Mouse (Mus musculus) liver, embryonic 16.5 days (tissue): ENCODE measurements around the gene Eif4h. TPM values are rescaled to one million over a fixed set of nuclear protein-coding genes. Genes with fewer than 3 reads are reported as not detected.

Experiments used
- ATAC-seq: fragments of 200-750 bp; cut with Nextera tagmentation; 2 replicates; pipeline ENCODE4 v1.8.0; 2017; ENCODE audit warnings: low read depth, mild to moderate bottlenecking, moderate number of reproducible peaks, moderate library complexity
- H3K27ac ChIP-seq: fragments of 300-500 bp; sonication (generic); 2 replicates; pipeline ENCODE4 v1.5.1; 2014; ENCODE audit warnings: mild to moderate bottlenecking, low read length
- H3K27me3 ChIP-seq: fragments of 300-500 bp; sonication (generic); 2 replicates; pipeline ENCODE4 v1.6.1; 2014; ENCODE audit warnings: low read depth, low read length, mixed read lengths; ENCODE audit not compliant: control insufficient read depth, insufficient read depth
- H3K36me3 ChIP-seq: fragments of 300-500 bp; sonication (generic); 2 replicates; pipeline ENCODE4 v1.6.1; 2014; ENCODE audit warnings: mild to moderate bottlenecking; ENCODE audit not compliant: control insufficient read depth, insufficient read depth
- H3K4me1 ChIP-seq: fragments of 300-500 bp; sonication (generic); 2 replicates; pipeline ENCODE4 v1.6.1; 2014; ENCODE audit warnings: low read depth, low read length, mixed read lengths; ENCODE audit not compliant: control insufficient read depth
- H3K4me2 ChIP-seq: fragments of 300-500 bp; sonication (generic); 2 replicates; pipeline ENCODE4 v1.6.1; 2014; ENCODE audit warnings: low read depth, low read length, mixed read lengths
- H3K4me3 ChIP-seq: fragments of 300-500 bp; sonication (generic); 2 replicates; pipeline ENCODE4 v1.5.1; 2014; ENCODE audit warnings: low read depth, mild to moderate bottlenecking, low read length
- H3K9ac ChIP-seq: fragments of 300-500 bp; sonication (generic); 2 replicates; pipeline ENCODE4 v1.6.1; 2014; ENCODE audit warnings: low read depth, low read length
- H3K9me3 ChIP-seq: fragments of 300-500 bp; sonication (generic); replicated peaks from 2 replicates; pipeline ENCODE4 v1.6.1; 2016; ENCODE audit warnings: low read length; ENCODE audit not compliant: control insufficient read depth
- WGBS: fragments of 180-500 bp; shearing (Covaris S2); extraction: QIAGEN DNeasy Blood & Tissue Kit; methylation state at CpG from one replicate; pipeline ENCODE4 v1.1.7; 2014; ENCODE audit not compliant: insufficient replicate concordance; 5-methylcytosine and 5-hydroxymethylcytosine counted together
- polyA plus RNA-seq: library from polyadenylated mRNA; unstranded; fragments of >200 nt; fragmentation: Nextera tagmentation; extraction: Ambion mirVana; gene quantifications from 2 replicates; pipeline ENCODE4 v1.2.1, GENCODE M21; 2015

Eif4h gene
- polyA plus RNA-seq, 1 experiment from 2014 or later: 167 TPM

DNA sequence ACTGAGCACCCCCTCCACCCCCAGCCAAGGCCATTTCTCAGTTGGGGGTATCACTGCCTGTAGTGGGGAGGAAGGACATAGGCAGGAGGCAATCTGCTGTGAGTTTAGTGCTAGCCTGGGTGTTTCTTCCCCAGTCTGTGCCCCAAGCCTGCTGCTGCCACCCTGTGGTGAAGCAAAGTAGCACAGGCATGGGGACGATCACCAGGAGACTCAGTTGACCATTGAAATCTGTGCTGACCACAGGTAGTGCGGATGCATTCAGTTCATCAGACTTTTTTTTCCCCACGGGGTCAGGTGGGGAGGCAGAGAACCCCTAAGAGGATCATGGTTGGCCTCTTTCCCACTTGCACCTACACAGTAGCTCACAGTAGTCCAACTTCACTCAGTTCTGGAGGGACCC, 22.2 kb downstream of the Eif4h start:
- H3K4me1 ChIP-seq: no peaks in the 10 kb centered on the region; the same call in 1 of the 2 replicates
- no peak overlapping the region for H3K4me3 ChIP-seq
- peak; percentile 49 for ATAC-seq
- H3K27me3 ChIP-seq: no peaks in the 10 kb centered on the region
- no peak overlapping the region for H3K27ac ChIP-seq
- WGBS: 26% methylated on average over 3 of the region's 3 CpGs
- H3K4me2 ChIP-seq: no peak overlapping the region
- H3K36me3 ChIP-seq: peaks cover 31% of the 10 kb centered on the region
- no peak overlapping the region for H3K9ac ChIP-seq
- no peaks in the 10 kb centered on the region for H3K9me3 ChIP-seq

GRCm38 (mm10) chr5:134615780-134616179, 23.5 kb downstream of the Eif4h start:
- WGBS: 61% methylated on average over 4 of the region's 4 CpGs
- ATAC-seq: no peak
- H3K36me3 ChIP-seq: peaks cover 18% of the 10 kb centered on the region

DNA sequence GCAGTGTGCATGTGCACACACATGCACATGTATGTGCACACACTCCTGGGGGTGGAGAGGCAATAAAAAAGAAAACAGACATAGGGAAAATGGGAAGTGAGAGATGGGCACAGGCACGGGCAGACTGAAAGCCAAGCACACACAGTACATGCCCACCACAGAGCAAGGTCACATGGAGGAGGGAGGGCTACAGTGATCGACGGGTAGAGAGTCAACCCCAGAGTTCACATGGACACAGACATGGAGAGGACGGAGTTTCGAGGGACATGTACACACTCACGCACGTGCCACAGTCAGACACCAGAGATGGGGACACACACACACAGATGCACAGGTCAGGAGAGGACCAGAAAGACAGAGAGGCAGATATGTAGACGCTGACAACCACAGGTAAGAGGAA, 23.9 kb downstream of the Eif4h start:
- H3K9ac ChIP-seq: no peak overlapping the region
- no peak overlapping the region for H3K27ac ChIP-seq
- H3K9me3 ChIP-seq: no peaks in the 10 kb centered on the region
- H3K36me3 ChIP-seq: peaks cover 16% of the 10 kb centered on the region
- no peaks in the 10 kb centered on the region; the same call in 1 of the 2 replicates for H3K4me1 ChIP-seq
- ATAC-seq: no peak
- no peaks in the 10 kb centered on the region for H3K27me3 ChIP-seq
- H3K4me3 ChIP-seq: no peak overlapping the region
- 66% methylated on average over 8 of the region's 8 CpGs for WGBS
- no peak overlapping the region for H3K4me2 ChIP-seq

More at GRCm38 (mm10) chr5:134615780-134616179, 23.5 kb downstream of the Eif4h start:
- Histone ChIP-seq H3K9ac (no peak overlapping the region), H3K4me3 (no peak overlapping the region), H3K4me1 (no peaks in the 10 kb centered on the region; the same call in 1 of the 2 replicates), H3K9me3 (no peaks in the 10 kb centered on the region), H3K27me3 (no peaks in the 10 kb centered on the region), H3K27ac (no peak overlapping the region), H3K4me2 (no peak overlapping the region)

GRCm38 (mm10) chr5:134614802-134615201, 24.5 kb downstream of the Eif4h start, which contains the start of gene Lat2:
Lat2 (minus strand) TSS chr5:134615025.
- no peaks in the 10 kb centered on the region; the same call in 1 of the 2 replicates for H3K4me1 ChIP-seq
- WGBS: 60% methylated on average over 7 of the region's 7 CpGs

DNA sequence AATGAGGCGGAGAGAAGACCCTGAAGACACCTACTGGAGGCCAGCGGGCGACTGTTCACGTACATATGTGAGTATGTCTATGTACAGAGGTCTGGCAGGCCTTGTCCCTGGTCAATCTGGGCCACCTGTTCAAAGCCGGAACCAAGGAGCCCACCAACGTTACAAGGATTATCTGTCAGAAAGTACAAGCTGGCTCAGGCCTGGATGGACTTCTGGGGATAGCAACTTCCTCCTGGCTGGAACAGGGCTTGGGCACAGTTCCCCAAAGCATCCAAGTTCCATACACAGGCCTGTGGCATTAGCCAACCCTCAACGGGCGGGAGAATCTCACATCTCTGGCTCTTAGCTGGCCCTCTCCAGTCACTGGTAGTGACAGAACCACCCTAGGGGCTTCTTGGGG, 25.0 kb downstream of the Eif4h start:
- no peak overlapping the region for H3K4me3 ChIP-seq
- H3K4me1 ChIP-seq: no peaks in the 10 kb centered on the region; the same call in 1 of the 2 replicates
- no peak overlapping the region for H3K27ac ChIP-seq
- no peak overlapping the region for H3K9ac ChIP-seq
- ATAC-seq: no peak
- H3K27me3 ChIP-seq: no peaks in the 10 kb centered on the region
- peaks cover 6% of the 10 kb centered on the region for H3K36me3 ChIP-seq
- WGBS: 79% methylated on average over 8 of the region's 8 CpGs
- no peaks in the 10 kb centered on the region for H3K9me3 ChIP-seq
- H3K4me2 ChIP-seq: no peak overlapping the region

More at GRCm38 (mm10) chr5:134614802-134615201, 24.5 kb downstream of the Eif4h start, which contains the start of gene Lat2:
- Histone ChIP-seq H3K27me3 (no peaks in the 10 kb centered on the region), H3K27ac (no peak within 1 kb of the TSS), H3K9me3 (no peaks in the 10 kb centered on the region), H3K36me3 (peaks cover 11% of the 10 kb centered on the region), H3K9ac (no peak within 1 kb of the TSS), H3K4me2 (no peak within 1 kb of the TSS), H3K4me3 (no peak within 1 kb of the TSS)
- no peak for ATAC-seq

DNA sequence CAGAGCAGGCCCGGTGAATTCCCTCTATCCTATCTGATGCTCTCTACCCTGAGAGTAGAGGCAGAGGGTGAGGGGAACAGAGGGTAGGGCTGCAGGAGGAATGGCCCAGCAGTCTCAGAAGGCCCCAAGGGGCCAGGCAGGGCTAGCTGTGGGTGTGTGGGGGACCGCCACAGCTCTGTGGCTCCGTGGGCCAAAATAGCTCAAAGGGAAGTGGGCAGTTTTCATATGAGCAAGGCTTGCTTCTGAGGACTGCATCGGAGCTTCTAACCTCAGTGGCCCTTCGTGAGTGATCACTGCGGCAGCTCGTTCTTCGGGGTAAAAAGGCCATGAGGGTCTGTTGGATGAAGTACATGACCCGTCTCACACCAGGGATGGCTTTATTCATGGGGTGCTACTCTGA, 25.6 kb downstream of the Eif4h start:
- Histone ChIP-seq H3K4me1 (no peaks in the 10 kb centered on the region; the same call in 1 of the 2 replicates), H3K36me3 (peaks cover 2% of the 10 kb centered on the region; the same call in 1 of the 2 replicates), H3K4me3 (no peak overlapping the region), H3K9me3 (no peaks in the 10 kb centered on the region), H3K27me3 (no peaks in the 10 kb centered on the region), H3K27ac (no peak overlapping the region), H3K9ac (no peak overlapping the region), H3K4me2 (no peak overlapping the region)
- 56% methylated on average over 9 of the region's 9 CpGs for WGBS
- no peak for ATAC-seq

DNA sequence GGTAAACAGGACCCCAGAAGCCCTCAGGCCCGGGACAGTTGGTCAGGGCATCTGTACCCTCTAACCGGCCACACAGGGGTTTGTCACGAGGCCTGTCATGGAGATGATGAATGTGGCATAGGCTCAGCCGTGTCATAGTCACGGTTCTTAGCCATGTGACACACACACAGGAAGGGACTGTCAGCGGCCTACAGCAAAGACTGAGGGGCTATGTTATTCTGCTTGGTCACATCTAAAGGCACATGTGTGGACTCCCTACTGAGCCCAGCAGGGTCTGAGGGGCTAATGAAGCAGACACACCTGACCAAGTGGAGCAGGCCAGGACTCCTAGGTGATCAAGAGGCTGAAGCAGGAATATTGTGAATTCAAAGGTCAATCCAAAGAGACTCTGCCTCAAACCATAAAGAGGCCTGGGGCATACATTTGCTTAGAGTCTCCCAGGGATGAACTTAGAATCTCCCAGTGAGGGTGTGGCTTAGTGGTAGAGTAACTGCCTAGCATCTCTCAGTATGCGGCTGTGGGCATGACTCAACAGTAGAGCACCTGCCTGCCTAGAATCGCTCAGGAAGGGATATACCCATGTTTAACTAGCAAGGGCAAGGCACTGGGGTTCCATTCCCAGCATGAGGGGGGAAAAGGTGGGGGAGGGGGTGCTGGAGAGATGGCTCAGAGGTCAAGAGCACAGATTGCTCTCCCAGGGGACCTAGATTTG, 27.3 kb downstream of the Eif4h start:
- H3K9me3 ChIP-seq: no peaks in the 10 kb centered on the region
- no peak overlapping the region for H3K9ac ChIP-seq
- H3K27ac ChIP-seq: no peak overlapping the region
- H3K4me2 ChIP-seq: no peak overlapping the region
- WGBS: 22% methylated on average over 8 of the region's 8 CpGs
- no peaks in the 10 kb centered on the region; the same call in none of the 2 replicates for H3K4me1 ChIP-seq
- no peak for ATAC-seq
- no peak overlapping the region for H3K4me3 ChIP-seq
- H3K36me3 ChIP-seq: no peaks in the 10 kb centered on the region
- no peaks in the 10 kb centered on the region for H3K27me3 ChIP-seq

- H3K27ac ChIP-seq: no peak overlapping the region
- H3K27me3 ChIP-seq: no peaks in the 10 kb centered on the region
- H3K9me3 ChIP-seq: no peaks in the 10 kb centered on the region
- no peak overlapping the region for H3K4me3 ChIP-seq
- H3K4me2 ChIP-seq: no peak overlapping the region
- 74% methylated on average over 12 of the region's 12 CpGs for WGBS
- no peaks in the 10 kb centered on the region for H3K36me3 ChIP-seq
- no peak overlapping the region for H3K9ac ChIP-seq
- no peaks in the 10 kb centered on the region; the same call in none of the 2 replicates for H3K4me1 ChIP-seq
- no peak for ATAC-seq
These were observed 29.2 kb downstream of the Eif4h start for GRCm38 (mm10) chr5:134609916-134610643.

DNA sequence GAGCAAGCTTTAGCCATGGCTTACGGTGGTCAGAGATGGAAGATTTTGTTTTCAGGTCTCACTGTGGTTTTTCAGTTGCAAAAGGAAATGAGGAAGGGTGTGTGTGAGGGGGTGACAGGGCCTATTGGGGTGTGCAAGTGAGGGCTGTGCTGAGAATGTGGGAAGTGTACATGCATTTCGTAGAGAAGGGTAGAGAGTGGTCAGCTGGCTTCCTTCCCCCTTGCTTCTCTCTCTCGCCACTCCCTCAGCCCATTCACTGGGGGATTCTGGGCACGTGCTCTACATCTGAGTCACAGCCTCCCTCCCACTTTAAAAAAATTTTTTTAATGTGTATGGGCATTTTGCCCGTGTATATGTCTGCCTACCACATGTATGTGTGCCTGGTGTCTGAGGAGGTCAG, 32.2 kb downstream of the Eif4h start:
- no peaks in the 10 kb centered on the region; the same call in 1 of the 2 replicates for H3K4me1 ChIP-seq
- 16% methylated on average over 5 of the region's 5 CpGs for WGBS
- no peak overlapping the region for H3K4me2 ChIP-seq
- no peaks in the 10 kb centered on the region for H3K9me3 ChIP-seq
- ATAC-seq: peak; percentile 30; the same call in 1 of the 2 replicates
- H3K27ac ChIP-seq: no peak overlapping the region; the same call in 1 of the 2 replicates
- no peaks in the 10 kb centered on the region for H3K36me3 ChIP-seq
- no peak overlapping the region for H3K4me3 ChIP-seq
- no peak overlapping the region for H3K9ac ChIP-seq
- no peaks in the 10 kb centered on the region for H3K27me3 ChIP-seq
